Mouse (Mus musculus): ENCODE results near the gene Zfp553. TPM values are rescaled to one million over a fixed set of nuclear protein-coding genes. Genes with fewer than 3 reads are reported as not detected.

Gene Zfp553
- polyA plus RNA-seq, 1 experiment, result 16.6 TPM

DNA sequence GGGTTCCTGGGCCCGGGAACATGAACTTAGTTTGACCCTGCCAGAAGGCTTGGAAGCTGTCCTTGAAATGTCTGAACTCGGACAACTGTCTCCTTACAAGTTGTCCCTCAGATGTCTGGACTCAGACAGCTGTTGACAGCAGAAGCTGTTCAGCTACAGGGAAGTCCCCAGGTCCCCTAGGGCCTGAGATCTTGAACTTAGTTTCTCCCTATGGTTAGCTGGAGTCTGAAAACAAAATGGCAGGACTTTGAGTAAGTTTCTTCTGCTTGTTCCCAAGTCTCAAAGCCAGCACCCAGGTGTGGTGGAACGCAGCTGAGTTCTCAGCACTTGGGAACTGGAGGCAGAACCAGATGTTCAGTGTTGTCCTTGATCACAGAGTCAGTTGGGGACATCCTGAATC lies 47.2 kb downstream of the Zfp553 start:
- DNase-seq, result no peak
- TF ChIP-seq POLR2A (IDR thresholded peaks at IDR 0.05; ENCODE audit: borderline replicate concordance, insufficient read depth, low read length) (no peak), CTCF (IDR thresholded peaks at IDR 0.05; ENCODE audit: borderline replicate concordance, insufficient read depth, low read depth, low read length) (no peak)
- Histone ChIP-seq H3K4me1 (ENCODE audit: control insufficient read depth, insufficient read depth, low read length) (no peaks in the 10 kb centered on the region), H3K27me3 (ENCODE audit: control insufficient read depth, insufficient read depth, low read length) (no peaks in the 10 kb centered on the region), H3K27ac (ENCODE audit: insufficient read depth, low read length) (no peak overlapping the region), H3K4me3 (replicated peaks; ENCODE audit: insufficient read depth, low read depth, low read length) (no peak overlapping the region)
- WGBS, result 64% methylated on average over 3 of the region's 3 CpGs

DNA sequence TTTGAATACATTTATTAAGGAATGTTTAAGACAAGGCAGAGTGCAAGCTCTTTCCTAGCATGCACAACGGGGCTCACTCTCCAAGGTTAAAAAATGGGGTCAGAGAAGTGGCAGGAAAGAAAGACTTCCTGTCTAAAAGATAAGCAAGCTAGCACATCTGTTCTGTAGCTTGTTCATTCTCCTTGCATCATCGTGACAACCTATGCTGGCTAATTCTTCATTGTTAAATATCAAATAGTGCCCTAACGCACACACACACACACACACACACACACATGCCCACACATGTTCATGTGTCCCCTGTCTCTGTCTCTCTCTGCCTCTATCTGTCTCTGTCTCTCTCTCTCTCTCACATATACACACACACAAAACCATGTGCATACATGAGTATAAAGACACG lies 48.3 kb downstream of the Zfp553 start:
- H3K27ac ChIP-seq (ENCODE audit: insufficient read depth, low read length), result no peak overlapping the region
- no peak for TF ChIP-seq POLR2A (IDR thresholded peaks at IDR 0.05; ENCODE audit: borderline replicate concordance, insufficient read depth, low read length)
- TF ChIP-seq CTCF (IDR thresholded peaks at IDR 0.05; ENCODE audit: borderline replicate concordance, insufficient read depth, low read depth, low read length), result no peak
- no peak for DNase-seq
- H3K27me3 ChIP-seq (ENCODE audit: control insufficient read depth, insufficient read depth, low read length), result no peaks in the 10 kb centered on the region
- no peak overlapping the region for H3K4me3 ChIP-seq (replicated peaks; ENCODE audit: insufficient read depth, low read depth, low read length)
- no peaks in the 10 kb centered on the region for H3K4me1 ChIP-seq (ENCODE audit: control insufficient read depth, insufficient read depth, low read length)
- 70% methylated on average over 4 of the region's 4 CpGs for WGBS

- H3K27me3 ChIP-seq (ENCODE audit: control insufficient read depth, insufficient read depth, low read length), result no peaks in the 10 kb centered on the region
- H3K4me3 ChIP-seq (replicated peaks; ENCODE audit: insufficient read depth, low read depth, low read length), result no peak overlapping the region
- TF ChIP-seq CTCF (IDR thresholded peaks at IDR 0.05; ENCODE audit: borderline replicate concordance, insufficient read depth, low read depth, low read length), result no peak
- no peak for TF ChIP-seq POLR2A (IDR thresholded peaks at IDR 0.05; ENCODE audit: borderline replicate concordance, insufficient read depth, low read length)
- no peak overlapping the region for H3K27ac ChIP-seq (ENCODE audit: insufficient read depth, low read length)
- no peak for DNase-seq
- H3K4me1 ChIP-seq (ENCODE audit: control insufficient read depth, insufficient read depth, low read length), result no peaks in the 10 kb centered on the region
- WGBS, result 86% methylated on average over 2 of the region's 2 CpGs
These were observed 49.3 kb downstream of the Zfp553 start for GRCm38 (mm10) chr7:127282190-127282589.

DNA sequence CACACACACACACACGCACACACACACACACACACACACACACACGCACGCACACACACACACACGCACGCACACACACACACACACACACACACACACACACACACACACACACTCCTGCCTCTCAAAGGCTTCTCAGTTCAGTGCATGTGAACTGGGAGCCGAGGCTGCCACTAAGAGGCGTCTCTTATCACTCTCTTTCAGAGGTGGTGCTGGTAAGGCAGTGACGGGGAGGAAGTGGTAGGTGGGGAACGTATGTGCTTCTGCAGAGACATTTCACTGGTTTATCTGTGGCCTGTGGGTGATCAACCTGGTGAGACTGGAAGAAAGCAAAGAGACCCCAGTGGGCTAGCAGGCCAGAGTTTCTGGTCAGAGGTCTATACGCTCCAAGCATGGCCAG lies 52.3 kb downstream of the Zfp553 start:
- H3K4me1 ChIP-seq (ENCODE audit: control insufficient read depth, insufficient read depth, low read length), result no peaks in the 10 kb centered on the region
- H3K27ac ChIP-seq (ENCODE audit: insufficient read depth, low read length), result no peak overlapping the region
- DNase-seq, result no peak
- H3K4me3 ChIP-seq (replicated peaks; ENCODE audit: insufficient read depth, low read depth, low read length), result no peak overlapping the region
- 75% methylated on average over 10 of the region's 10 CpGs for WGBS
- H3K27me3 ChIP-seq (ENCODE audit: control insufficient read depth, insufficient read depth, low read length), result no peaks in the 10 kb centered on the region
- TF ChIP-seq CTCF (IDR thresholded peaks at IDR 0.05; ENCODE audit: borderline replicate concordance, insufficient read depth, low read depth, low read length), result no peak
- no peak for TF ChIP-seq POLR2A (IDR thresholded peaks at IDR 0.05; ENCODE audit: borderline replicate concordance, insufficient read depth, low read length)

Other genes starting within 250 kb of the Zfp553 start
- gene Mvp, start 218.4 kb upstream of the Zfp553 start, polyA plus RNA-seq (2012; rRNA removed), result 19.9 and 21.0 TPM in 2 replicates
- 2.8 and 5.2 TPM in 2 replicates for gene Pagr1b, start 216.6 kb upstream of the Zfp553 start, polyA plus RNA-seq (2012; rRNA removed)
- 91.6 and 105 TPM in 2 replicates for gene Pagr1a, start 215.7 kb upstream of the Zfp553 start, polyA plus RNA-seq (2012; rRNA removed)
- gene Gm42742, start 212.0 kb upstream of the Zfp553 start, polyA plus RNA-seq (2012; rRNA removed), result 362 and 365 TPM in 2 replicates
- 600 and 672 TPM in 2 replicates for gene Prrt2, start 211.8 kb upstream of the Zfp553 start, polyA plus RNA-seq (2012; rRNA removed)
- 198 and 213 TPM in 2 replicates for gene Maz, start 206.0 kb upstream of the Zfp553 start, polyA plus RNA-seq (2012; rRNA removed)
- gene Kif22, start 190.6 kb upstream of the Zfp553 start, polyA plus RNA-seq (2012; rRNA removed), result 7.7 and 9.1 TPM in 2 replicates
- 0.34 TPM in 1 of 2 replicates, not detected in the other for gene Zg16, start 145.7 kb upstream of the Zfp553 start, polyA plus RNA-seq (2012; rRNA removed)
- 1.4 and 2.1 TPM in 2 replicates for gene AI467606, start 141.7 kb upstream of the Zfp553 start, polyA plus RNA-seq (2012; rRNA removed)
- 2.1 and 2.2 TPM in 2 replicates for gene Qprt, start 110.8 kb upstream of the Zfp553 start, polyA plus RNA-seq (2012; rRNA removed)
- gene Spn, start 95.2 kb upstream of the Zfp553 start, polyA plus RNA-seq (2012; rRNA removed), result 0.16 and 0.18 TPM in 2 replicates
- gene Cd2bp2, start 37.0 kb upstream of the Zfp553 start, polyA plus RNA-seq (2012; rRNA removed), result 101 and 103 TPM in 2 replicates
- gene Tbc1d10b, start 24.6 kb upstream of the Zfp553 start, polyA plus RNA-seq (2012; rRNA removed), result 72.4 and 83.9 TPM in 2 replicates
- gene Mylpf, start 24.2 kb upstream of the Zfp553 start, polyA plus RNA-seq (2012; rRNA removed), result 1.6 and 3.0 TPM in 2 replicates
- 11.3 and 12.5 TPM in 2 replicates for gene Sept1, start 69 bp downstream of the Zfp553 start, polyA plus RNA-seq (2012; rRNA removed)
- gene Zfp771, start 11.2 kb downstream of the Zfp553 start, polyA plus RNA-seq (2012; rRNA removed), result 88.7 and 95.4 TPM in 2 replicates
- 23.8 and 25.6 TPM in 2 replicates for gene Dctpp1, start 27.6 kb downstream of the Zfp553 start, polyA plus RNA-seq (2012; rRNA removed)
- 31.1 and 31.7 TPM in 2 replicates for gene Sephs2, start 41.0 kb downstream of the Zfp553 start, polyA plus RNA-seq (2012; rRNA removed)
- 0.87 and 1.4 TPM in 2 replicates for gene Itgal, start 63.2 kb downstream of the Zfp553 start, polyA plus RNA-seq (2012; rRNA removed)
- gene Zfp768, start 112.5 kb downstream of the Zfp553 start, polyA plus RNA-seq (2012; rRNA removed), result 21.2 TPM in 2 replicates
- gene Zfp747, start 143.0 kb downstream of the Zfp553 start, polyA plus RNA-seq (2012; rRNA removed), result 8.2 and 8.6 TPM in 2 replicates
- gene 9130019O22Rik, start 154.1 kb downstream of the Zfp553 start, polyA plus RNA-seq (2012; rRNA removed), result 3.9 and 4.4 TPM in 2 replicates
- gene E430018J23Rik, start 160.6 kb downstream of the Zfp553 start, polyA plus RNA-seq (2012; rRNA removed), result 4.8 and 5.9 TPM in 2 replicates
- 4.0 and 4.3 TPM in 2 replicates for gene Zfp764, start 173.8 kb downstream of the Zfp553 start, polyA plus RNA-seq (2012; rRNA removed)
- gene Zfp688, start 189.0 kb downstream of the Zfp553 start, polyA plus RNA-seq (2012; rRNA removed), result 19.3 and 20.6 TPM in 2 replicates
- 6.8 and 6.9 TPM in 2 replicates for gene Zfp689, start 216.1 kb downstream of the Zfp553 start, polyA plus RNA-seq (2012; rRNA removed)
- 57.9 and 66.1 TPM in 2 replicates for gene Prr14, start 226.6 kb downstream of the Zfp553 start, polyA plus RNA-seq (2012; rRNA removed)
- 35.5 and 37.2 TPM in 2 replicates for gene Fbrs, start 246.1 kb downstream of the Zfp553 start, polyA plus RNA-seq (2012; rRNA removed)